Mouse (Mus musculus) CH12F3 (cell line): Measurements from ENCODE around the gene 1700024B05Rik.
"Not testable (repeated sequence)": the region's sequence is repeated elsewhere in the genome, so short reads cannot be mapped to it uniquely, and the experiment has no call there.

Experiments used
- in situ Hi-C: fragments of 300-500 bp; cut with MboI; formaldehyde crosslinking; loops from 2 replicates; pipeline ENCODE4 v1.14.3; 2020; ENCODE audit warnings: low sequenced_read_pairs

The 1700024B05Rik gene

DNA sequence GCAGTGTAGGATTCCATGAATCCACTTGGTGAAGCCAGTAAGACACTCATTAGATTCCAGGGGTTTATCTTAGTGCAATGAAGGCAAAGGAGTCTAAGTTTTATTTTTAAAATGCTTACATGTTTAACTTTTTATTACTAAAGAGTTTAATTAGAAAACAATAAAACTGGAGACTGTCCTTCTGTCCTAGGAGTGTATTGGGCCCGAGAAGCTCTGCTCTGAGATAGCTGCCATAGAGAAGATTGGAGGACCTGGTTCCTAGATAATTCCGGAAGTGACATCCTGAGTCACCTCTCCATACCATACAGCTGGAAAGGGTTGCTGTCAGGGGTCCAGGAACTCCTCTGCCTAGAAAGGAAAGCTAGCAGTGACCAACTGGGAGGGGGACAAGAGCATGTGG, at the start of gene 1700024B05Rik:
TSS of gene 1700024B05Rik (plus strand) at position 301 of the 400 bp plus-strand sequence.
- in situ Hi-C loops = not testable (repeated sequence)

DNA sequence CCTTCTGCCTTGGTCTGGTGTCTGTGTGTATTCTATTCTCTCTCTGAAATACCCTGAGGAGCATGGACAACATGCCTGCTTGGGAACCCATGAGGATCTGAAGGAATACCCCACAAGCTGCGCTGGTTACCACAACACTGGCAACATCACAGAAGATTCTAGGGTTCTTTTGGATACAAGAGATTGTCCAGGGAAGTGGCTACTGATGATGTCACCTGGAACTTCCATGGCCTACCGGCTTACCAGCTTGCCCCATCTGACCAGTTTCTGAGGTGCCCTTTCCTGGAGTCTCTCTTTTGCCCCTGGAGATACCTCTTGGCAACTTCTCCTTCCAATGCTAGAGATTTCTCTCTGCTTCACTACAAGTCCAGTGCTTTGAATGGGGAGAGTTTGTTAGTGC, 36.6 kb upstream of the 1700024B05Rik start, which contains the start of gene Gm7980:
TSS of gene Gm7980 (minus strand) at position 101 of the 400 bp plus-strand sequence.
- in situ Hi-C loops = not testable (repeated sequence)

DNA sequence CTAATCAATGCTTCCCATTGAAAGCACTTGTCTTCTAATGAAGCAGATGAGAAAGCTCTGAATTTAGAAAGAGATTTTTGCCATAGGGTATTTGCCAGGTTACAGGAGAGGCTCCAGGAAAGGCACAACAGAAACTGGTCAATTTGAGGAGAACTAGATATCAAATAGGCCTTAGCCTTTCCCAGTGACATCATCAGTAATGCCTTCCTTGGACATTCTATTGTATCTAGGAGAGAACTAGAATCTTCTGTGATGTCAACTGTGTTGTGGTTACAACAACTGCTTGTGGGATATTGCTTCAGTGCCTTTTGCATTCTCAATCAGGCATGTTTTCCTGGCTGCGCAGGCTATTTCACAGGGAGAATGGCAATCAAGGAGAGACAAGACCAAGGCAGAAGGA, 19.1 kb upstream of the 1700024B05Rik start, which contains the start of gene 1700049E17Rik1:
TSS of gene 1700049E17Rik1 (plus strand) at position 301 of the 400 bp plus-strand sequence.
- in situ Hi-C loops = not testable (repeated sequence)

DNA sequence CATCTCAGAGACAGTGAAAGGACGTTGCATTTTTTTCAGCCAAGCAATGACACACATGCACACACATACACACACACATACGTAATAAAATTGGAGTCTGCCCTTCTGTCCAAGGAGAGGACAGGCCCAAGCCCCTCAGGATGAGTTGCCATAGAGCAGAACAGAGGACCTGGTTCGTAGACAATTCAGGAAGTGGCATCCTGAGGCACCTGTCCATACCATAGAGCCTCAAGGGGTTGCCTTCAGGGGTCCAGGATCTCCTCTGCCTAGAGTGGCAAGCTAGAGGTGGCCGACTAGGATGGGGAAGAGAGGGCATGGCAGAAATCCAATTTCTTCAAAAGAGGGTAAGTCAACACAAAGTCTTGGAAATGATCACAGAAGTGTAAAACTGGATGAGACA, 20.3 kb downstream of the 1700024B05Rik start:
- in situ Hi-C loops = not testable (repeated sequence)

DNA sequence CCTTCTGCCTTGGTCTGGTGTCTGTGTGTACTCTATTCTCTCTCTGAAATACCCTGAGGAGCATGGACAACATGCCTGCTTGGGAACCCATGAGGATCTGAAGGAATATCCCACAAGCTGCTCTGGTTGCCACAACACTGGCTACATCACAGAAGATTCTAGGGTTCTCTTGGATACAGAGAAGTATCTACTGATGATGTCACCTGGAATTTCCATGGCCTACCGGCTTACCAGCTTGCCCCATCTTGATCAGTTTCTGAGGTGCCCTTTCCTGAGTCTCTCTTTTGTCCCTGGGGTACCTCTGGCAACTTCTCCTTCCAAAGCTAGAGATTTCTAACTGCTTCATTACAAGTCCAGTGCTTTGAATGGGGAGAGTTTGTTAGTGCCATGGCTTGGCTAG, 24.0 kb downstream of the 1700024B05Rik start, which contains the start of gene Gm6401:
TSS of gene Gm6401 (minus strand) at position 101 of the 400 bp plus-strand sequence.
- in situ Hi-C loops = not testable (repeated sequence)

DNA sequence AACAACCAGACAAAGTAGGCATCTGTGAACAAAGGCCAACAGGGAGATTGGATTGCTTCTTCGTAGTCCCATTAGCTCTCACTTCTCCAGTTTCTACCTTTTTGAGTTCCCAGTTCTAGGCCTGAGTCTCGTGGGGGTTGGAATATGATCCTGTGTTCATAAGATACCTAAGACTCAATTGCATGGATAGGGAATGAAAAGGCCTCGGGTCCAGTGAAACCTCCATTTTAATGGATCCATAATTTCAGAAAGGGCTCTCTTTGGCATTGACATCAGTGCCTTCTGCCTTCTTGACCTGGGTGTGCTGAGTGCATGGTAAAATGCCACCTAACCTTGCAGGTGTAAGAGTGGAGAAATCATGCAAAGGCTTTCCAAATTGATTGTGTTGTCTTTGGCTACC, 24.8 kb downstream of the 1700024B05Rik start:
- in situ Hi-C loops = not testable (repeated sequence)

DNA sequence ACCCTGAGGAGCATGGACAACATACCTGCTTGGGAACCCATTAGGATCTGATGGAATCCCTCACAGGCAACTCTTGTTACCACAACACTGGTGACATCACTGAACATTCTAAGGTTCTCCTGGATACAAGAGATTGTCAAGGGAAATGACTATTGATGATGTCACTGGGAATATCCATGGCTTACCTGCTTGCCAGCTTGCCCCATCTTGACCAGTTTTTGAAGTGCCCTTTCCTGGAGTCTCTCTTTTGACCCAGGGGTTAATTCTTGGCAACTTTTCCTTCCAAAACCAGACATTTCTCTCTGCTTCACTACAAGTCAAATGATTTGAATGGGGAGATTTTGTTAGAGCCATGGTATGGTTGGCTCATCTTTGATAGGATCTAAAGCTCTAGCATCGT, 39.4 kb downstream of the 1700024B05Rik start, which contains the start of gene Gm3543:
TSS of gene Gm3543 (minus strand) at position 101 of the 400 bp plus-strand sequence.
- in situ Hi-C loops = not testable (repeated sequence)
